Mouse (Mus musculus) liver, embryonic 16.5 days (tissue): Measurements from ENCODE around the gene Cdh4. TPM values are rescaled to one million over a fixed set of nuclear protein-coding genes. Genes with fewer than 3 reads are reported as not detected.

ENCODE experiments used
- ATAC-seq: fragments of 200-750 bp; cut with Nextera tagmentation; 2 replicates; pipeline ENCODE4 v1.8.0; 2017; ENCODE audit warnings: low read depth, mild to moderate bottlenecking, moderate number of reproducible peaks, moderate library complexity
- H3K27ac ChIP-seq: fragments of 300-500 bp; sonication (generic); 2 replicates; pipeline ENCODE4 v1.5.1; 2014; ENCODE audit warnings: mild to moderate bottlenecking, low read length
- H3K27me3 ChIP-seq: fragments of 300-500 bp; sonication (generic); 2 replicates; pipeline ENCODE4 v1.6.1; 2014; ENCODE audit warnings: low read depth, low read length, mixed read lengths; ENCODE audit not compliant: control insufficient read depth, insufficient read depth
- H3K36me3 ChIP-seq: fragments of 300-500 bp; sonication (generic); 2 replicates; pipeline ENCODE4 v1.6.1; 2014; ENCODE audit warnings: mild to moderate bottlenecking; ENCODE audit not compliant: control insufficient read depth, insufficient read depth
- H3K4me1 ChIP-seq: fragments of 300-500 bp; sonication (generic); 2 replicates; pipeline ENCODE4 v1.6.1; 2014; ENCODE audit warnings: low read depth, low read length, mixed read lengths; ENCODE audit not compliant: control insufficient read depth
- H3K4me2 ChIP-seq: fragments of 300-500 bp; sonication (generic); 2 replicates; pipeline ENCODE4 v1.6.1; 2014; ENCODE audit warnings: low read depth, low read length, mixed read lengths
- H3K4me3 ChIP-seq: fragments of 300-500 bp; sonication (generic); 2 replicates; pipeline ENCODE4 v1.5.1; 2014; ENCODE audit warnings: low read depth, mild to moderate bottlenecking, low read length
- H3K9ac ChIP-seq: fragments of 300-500 bp; sonication (generic); 2 replicates; pipeline ENCODE4 v1.6.1; 2014; ENCODE audit warnings: low read depth, low read length
- H3K9me3 ChIP-seq: fragments of 300-500 bp; sonication (generic); replicated peaks from 2 replicates; pipeline ENCODE4 v1.6.1; 2016; ENCODE audit warnings: low read length; ENCODE audit not compliant: control insufficient read depth
- WGBS: fragments of 180-500 bp; shearing (Covaris S2); extraction: QIAGEN DNeasy Blood & Tissue Kit; methylation state at CpG from one replicate; pipeline ENCODE4 v1.1.7; 2014; ENCODE audit not compliant: insufficient replicate concordance; 5-methylcytosine and 5-hydroxymethylcytosine counted together
- polyA plus RNA-seq: library from polyadenylated mRNA; unstranded; fragments of >200 nt; fragmentation: Nextera tagmentation; extraction: Ambion mirVana; gene quantifications from 2 replicates; pipeline ENCODE4 v1.2.1, GENCODE M21; 2015

Cdh4 gene
- polyA plus RNA-seq, 1 experiment from 2014 or later = 0.40 TPM

DNA sequence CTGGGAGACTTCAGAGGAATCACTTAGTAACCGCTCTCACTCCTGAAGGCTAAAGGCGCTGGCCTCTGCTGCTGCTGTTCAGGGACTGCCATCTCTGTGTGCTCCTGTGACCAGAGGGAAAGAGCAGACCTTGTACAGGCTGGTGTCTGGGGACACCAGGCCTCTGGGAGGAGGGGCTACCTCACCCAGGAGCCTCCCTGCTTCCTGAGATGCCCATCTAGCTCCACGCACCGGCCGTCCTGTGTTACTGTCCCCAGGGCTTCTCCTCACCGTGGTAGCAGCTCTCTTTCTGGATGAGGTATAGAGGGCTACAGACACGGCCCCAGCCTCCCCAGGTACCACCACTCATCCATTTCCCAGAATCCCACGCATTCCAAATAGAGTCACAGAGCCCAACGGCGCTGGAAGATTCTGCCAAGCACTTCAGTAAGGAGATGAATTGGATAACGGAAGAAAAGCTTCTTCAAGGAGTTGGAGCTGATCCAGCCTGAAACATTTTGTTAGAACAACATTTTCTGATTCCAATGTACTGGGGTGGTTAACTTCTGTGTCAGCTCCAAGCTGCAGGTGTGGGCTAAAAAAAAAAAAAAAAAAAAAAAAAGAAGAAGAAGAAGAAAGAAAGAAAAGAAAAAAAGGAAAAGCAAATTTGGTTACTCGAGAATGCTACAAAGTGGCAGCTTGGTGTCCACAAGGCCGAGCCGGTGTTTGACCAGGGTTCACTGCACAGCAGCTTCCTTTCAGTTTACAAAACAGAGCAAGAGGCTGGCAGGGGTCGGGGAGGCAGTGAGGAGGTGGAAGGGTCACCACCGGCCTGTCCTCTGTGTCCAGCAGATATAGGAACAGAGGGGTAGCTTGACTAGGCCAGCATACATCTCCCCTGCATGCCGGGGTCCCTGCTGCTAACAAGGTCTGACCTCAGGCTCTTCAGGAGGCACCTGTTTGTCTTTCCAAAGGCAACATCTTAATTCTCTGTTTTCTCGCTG lies 279.6 kb downstream of the Cdh4 start:
- WGBS = 55% methylated on average over 18 of the region's 18 CpGs
- H3K9me3 ChIP-seq = no peaks in the 10 kb centered on the region
- ATAC-seq = no peak
- H3K27ac ChIP-seq = no peak overlapping the region
- H3K4me3 ChIP-seq = no peak overlapping the region
- H3K36me3 ChIP-seq = no peaks in the 10 kb centered on the region
- no peaks in the 10 kb centered on the region for H3K27me3 ChIP-seq
- no peak overlapping the region for H3K4me2 ChIP-seq
- H3K4me1 ChIP-seq = no peaks in the 10 kb centered on the region
- H3K9ac ChIP-seq = no peak overlapping the region

DNA sequence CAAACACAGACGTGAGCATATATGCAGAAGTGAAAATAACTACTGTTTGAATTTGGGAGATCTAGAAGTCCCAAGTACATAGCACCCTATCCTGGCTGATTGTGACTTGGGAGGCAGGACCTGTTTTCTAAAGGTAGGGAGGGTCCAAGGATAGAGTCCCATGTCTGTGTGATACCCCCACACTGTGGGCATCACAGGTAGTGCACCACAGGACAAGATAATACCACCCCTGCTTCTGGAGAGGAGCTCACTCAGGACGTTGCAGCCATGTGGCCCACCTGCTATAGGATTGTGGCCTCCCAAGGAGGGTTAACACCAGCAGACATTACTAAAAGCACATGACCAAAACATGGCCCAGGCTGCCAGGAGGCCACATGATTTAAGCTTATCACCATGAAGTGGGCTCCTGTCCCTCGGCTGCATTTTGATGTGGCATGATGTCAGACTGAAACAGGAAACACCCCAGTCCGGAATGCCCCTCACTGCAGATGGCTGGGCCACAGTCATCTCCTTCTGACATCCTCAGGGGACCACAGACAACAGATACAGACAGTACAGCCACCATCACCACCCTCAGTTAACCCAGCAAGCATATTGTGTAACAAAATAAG lies 280.6 kb downstream of the Cdh4 start:
- Histone ChIP-seq H3K27me3 (no peaks in the 10 kb centered on the region), H3K9ac (no peak overlapping the region), H3K4me3 (no peak overlapping the region), H3K4me2 (no peak overlapping the region), H3K9me3 (no peaks in the 10 kb centered on the region), H3K4me1 (no peaks in the 10 kb centered on the region), H3K27ac (no peak overlapping the region), H3K36me3 (no peaks in the 10 kb centered on the region)
- 41% methylated on average over 4 of the region's 4 CpGs for WGBS
- no peak for ATAC-seq

DNA sequence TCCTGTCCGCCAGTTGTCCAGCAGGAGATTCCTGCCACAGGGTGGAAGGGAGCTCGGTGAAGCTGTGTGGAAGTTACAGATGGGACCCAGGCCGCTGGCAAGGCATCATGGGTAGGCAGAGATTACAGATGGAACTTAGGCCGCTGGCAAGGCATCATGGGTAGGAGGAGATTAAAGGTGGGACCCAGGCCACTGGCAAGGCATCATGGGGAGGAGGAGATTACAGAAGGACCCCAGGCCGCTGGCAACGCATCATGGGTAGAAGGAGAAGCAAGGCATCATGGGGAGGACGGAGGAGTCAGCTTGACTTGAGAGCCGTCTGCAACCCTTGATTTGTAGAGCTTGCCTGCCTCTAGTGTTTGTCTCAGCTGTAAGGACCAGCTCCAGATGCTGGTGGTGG lies 281.2 kb downstream of the Cdh4 start:
- H3K27me3 ChIP-seq = no peaks in the 10 kb centered on the region
- no peaks in the 10 kb centered on the region for H3K4me1 ChIP-seq
- no peaks in the 10 kb centered on the region for H3K36me3 ChIP-seq
- H3K4me3 ChIP-seq = no peak overlapping the region
- no peaks in the 10 kb centered on the region for H3K9me3 ChIP-seq
- 64% methylated on average over 8 of the region's 8 CpGs for WGBS
- no peak overlapping the region for H3K9ac ChIP-seq
- H3K4me2 ChIP-seq = no peak overlapping the region
- H3K27ac ChIP-seq = no peak overlapping the region
- no peak for ATAC-seq

DNA sequence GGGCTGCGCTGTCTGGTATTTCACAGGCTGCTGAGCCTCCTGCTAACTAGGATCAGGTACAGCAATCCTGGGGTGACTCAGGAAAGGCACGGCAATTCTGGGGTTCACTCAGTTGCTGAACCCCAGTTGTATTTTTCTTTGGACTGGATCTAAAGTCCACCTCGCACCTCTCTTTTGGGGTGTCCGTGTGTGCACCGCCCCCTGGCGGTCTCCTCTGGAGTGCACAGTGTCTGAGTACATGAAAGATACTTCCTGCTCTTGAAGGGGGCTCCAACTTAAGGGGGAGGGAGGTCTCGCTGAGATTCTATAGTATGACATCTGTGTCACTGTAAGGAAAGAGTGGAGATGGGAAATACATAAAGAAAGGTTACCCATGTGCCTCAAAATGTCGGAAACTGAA lies 286.8 kb downstream of the Cdh4 start:
- WGBS = 41% methylated on average over 8 of the region's 8 CpGs

DNA sequence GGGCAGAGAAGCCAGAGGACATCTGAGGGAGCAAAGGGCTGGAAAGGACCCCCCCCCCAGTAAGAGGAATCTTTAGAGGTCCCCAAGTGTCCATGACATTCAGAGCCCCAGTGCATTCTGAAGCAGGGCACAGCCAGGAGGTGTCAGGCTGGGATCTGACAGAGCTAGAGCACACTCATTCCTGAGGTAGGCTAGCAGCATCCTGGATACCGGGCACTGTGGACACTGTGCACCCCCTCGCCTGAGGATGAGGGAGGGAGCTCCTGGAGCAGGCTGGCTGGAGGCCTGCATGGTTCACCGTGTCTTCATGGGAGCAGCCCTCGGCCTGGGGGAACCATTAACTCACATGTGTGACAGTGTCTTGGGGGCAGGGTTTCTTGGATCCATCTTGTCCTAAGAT lies 287.6 kb downstream of the Cdh4 start:
- H3K36me3 ChIP-seq = no peaks in the 10 kb centered on the region
- no peak overlapping the region for H3K27ac ChIP-seq
- no peak for ATAC-seq
- H3K27me3 ChIP-seq = no peaks in the 10 kb centered on the region
- H3K9ac ChIP-seq = no peak overlapping the region
- H3K4me3 ChIP-seq = no peak overlapping the region
- 66% methylated on average over 4 of the region's 4 CpGs for WGBS
- no peaks in the 10 kb centered on the region for H3K9me3 ChIP-seq
- no peak overlapping the region for H3K4me2 ChIP-seq
- no peaks in the 10 kb centered on the region for H3K4me1 ChIP-seq

More for the DNA sequence above, 286.8 kb downstream of the Cdh4 start:
- Histone ChIP-seq H3K4me3 (no peak overlapping the region), H3K27me3 (no peaks in the 10 kb centered on the region), H3K4me1 (no peaks in the 10 kb centered on the region), H3K36me3 (no peaks in the 10 kb centered on the region), H3K9ac (no peak overlapping the region), H3K9me3 (no peaks in the 10 kb centered on the region), H3K27ac (no peak overlapping the region), H3K4me2 (no peak overlapping the region)
- no peak for ATAC-seq

DNA sequence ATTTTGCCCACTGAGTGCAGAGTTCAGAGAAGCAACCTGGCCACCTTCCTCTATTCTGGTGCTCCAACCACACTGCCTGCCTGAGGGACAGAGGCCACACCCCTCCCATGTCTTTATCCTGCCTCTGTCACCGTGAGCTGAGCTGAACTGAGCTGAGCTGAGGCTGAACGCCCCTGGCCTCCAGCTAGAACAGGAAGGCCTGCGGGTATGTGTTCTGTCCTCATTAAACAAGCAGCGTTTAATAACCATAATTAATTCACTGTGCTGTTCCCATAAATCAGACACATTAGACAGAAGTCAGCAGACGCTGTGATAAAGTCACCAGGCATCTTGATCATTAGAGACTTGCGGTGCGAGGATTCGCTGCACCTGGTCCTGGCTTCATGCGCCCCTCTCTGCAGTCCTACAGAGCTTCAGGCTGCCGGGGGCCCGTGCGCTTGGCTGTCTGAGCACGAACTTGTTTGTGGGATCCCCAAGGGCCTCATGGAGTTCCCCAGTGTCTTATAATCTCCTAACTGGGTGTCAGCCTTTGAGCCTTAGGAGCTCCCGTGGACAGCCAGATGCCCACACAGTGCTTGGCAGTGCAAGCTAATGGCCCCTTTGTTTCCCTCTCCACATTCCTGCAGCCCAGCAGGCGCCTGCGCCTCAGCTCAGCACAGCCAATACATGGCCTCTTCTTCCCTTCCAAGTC lies 291.1 kb downstream of the Cdh4 start:
- no peak for ATAC-seq
- Histone ChIP-seq H3K4me1 (no peaks in the 10 kb centered on the region), H3K27me3 (no peaks in the 10 kb centered on the region), H3K9ac (no peak overlapping the region), H3K9me3 (no peaks in the 10 kb centered on the region), H3K4me2 (no peak overlapping the region), H3K27ac (no peak overlapping the region), H3K36me3 (no peaks in the 10 kb centered on the region), H3K4me3 (no peak overlapping the region)
- 54% methylated on average over 16 of the region's 16 CpGs for WGBS

DNA sequence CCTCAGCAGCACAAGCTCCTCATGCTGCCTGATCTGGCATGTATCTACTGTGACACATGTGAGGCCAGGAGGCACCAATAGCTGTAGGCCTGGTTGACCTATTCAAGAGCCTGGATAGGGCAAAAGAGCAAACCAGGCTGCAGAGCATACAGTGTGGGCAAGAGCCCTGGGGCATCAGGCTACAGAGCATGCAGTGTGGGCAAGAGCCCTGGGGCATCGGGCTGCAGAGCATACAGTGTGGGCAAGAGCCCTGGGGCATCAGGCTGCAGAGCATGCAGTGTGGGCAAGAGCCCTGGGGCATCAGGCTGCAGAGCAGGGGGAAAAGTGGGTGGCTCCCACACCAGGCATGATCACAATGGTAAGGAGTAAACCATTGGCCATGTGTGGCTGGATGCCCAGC lies 300.2 kb downstream of the Cdh4 start:
- WGBS = 46% methylated on average over 1 of the region's 1 CpGs
- Histone ChIP-seq H3K9me3 (no peaks in the 10 kb centered on the region), H3K4me2 (no peak overlapping the region), H3K4me3 (no peak overlapping the region), H3K36me3 (no peaks in the 10 kb centered on the region), H3K4me1 (no peaks in the 10 kb centered on the region), H3K9ac (no peak overlapping the region), H3K27me3 (no peaks in the 10 kb centered on the region), H3K27ac (no peak overlapping the region)
- no peak for ATAC-seq

DNA sequence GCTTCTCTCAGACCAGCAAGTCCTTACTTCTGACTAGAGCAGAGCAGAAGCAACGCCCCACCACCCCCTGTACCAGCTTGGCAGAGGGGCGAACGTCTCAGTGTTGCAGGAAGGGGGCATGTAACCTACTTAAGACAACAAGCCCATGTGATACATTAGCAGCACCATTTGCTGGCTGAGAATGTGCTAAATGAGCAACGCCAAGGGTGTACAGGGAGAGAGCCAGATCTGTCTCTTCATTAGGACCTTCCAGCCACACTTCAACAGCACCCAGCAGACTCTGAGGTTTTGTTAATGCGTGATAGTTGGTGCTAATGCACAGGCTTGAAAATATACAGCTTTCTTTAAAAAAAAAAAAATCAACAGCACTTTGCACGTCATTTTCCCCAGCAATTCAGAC lies 300.6 kb downstream of the Cdh4 start:
- no peak overlapping the region for H3K4me3 ChIP-seq
- no peak overlapping the region for H3K27ac ChIP-seq
- H3K4me2 ChIP-seq = no peak overlapping the region
- no peaks in the 10 kb centered on the region for H3K4me1 ChIP-seq
- H3K9me3 ChIP-seq = no peaks in the 10 kb centered on the region
- WGBS = 47% methylated on average over 6 of the region's 6 CpGs
- no peak overlapping the region for H3K9ac ChIP-seq
- H3K27me3 ChIP-seq = no peaks in the 10 kb centered on the region
- ATAC-seq = no peak
- H3K36me3 ChIP-seq = no peaks in the 10 kb centered on the region

DNA sequence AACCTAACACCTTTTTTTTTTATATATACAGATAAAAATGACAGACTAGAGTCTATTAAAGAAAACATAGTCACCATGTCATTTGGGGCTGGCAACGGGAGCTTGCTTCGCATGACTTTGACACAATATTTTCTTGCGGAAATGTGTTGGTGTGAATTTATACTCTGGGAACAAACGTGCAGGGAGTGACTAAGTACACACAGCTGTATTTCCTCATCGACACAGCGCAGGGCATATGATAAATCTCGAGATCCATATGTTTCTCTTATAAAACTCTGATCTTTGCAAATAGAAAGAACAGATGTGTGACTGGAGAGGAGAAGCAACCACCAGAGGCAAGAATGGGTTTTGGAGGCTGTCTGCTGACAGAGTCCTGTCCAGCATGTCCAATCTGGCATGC lies 304.3 kb downstream of the Cdh4 start:
- no peak for ATAC-seq
- H3K9me3 ChIP-seq = no peaks in the 10 kb centered on the region
- H3K27ac ChIP-seq = no peak overlapping the region
- no peaks in the 10 kb centered on the region for H3K27me3 ChIP-seq
- no peak overlapping the region for H3K9ac ChIP-seq
- no peak overlapping the region for H3K4me2 ChIP-seq
- H3K4me1 ChIP-seq = no peaks in the 10 kb centered on the region
- 64% methylated on average over 7 of the region's 7 CpGs for WGBS
- no peak overlapping the region for H3K4me3 ChIP-seq
- no peaks in the 10 kb centered on the region for H3K36me3 ChIP-seq
